Mouse (Mus musculus): ENCODE results near the gene Pygo1. TPM values are rescaled to one million over a fixed set of nuclear protein-coding genes. Genes with fewer than 3 reads are reported as not detected.

Gene Pygo1
- polyA plus RNA-seq, 1 experiment, result 0.04 TPM

DNA sequence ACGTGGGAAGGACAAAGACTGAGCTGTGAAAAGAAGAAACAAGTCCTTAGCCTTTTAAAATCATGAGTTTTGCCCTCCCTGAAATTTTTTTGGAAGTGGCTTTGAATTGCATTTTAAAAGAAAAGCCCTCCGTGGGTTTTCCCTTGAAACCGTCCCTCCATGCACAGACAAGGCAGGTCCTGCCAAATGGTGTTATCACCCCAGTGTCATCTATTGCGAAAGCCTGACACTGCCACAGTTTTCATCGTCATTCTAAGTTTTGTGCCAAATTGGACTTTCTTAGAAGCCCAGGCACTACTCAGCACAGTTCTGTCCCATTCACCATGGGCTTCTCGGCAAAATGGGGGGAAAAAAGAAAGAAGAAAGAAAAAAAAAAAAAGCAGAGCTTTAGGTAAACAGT lies 11.9 kb upstream of the Pygo1 start:
- H3K4me3 ChIP-seq (ENCODE audit: insufficient read depth, poor library complexity, severe bottlenecking), result no peak overlapping the region
- H3K36me3 ChIP-seq (ENCODE audit: control insufficient read depth, insufficient read depth), result no peaks in the 10 kb centered on the region
- no peak overlapping the region for H3ac ChIP-seq (ENCODE audit: control insufficient read depth, insufficient read length, low read depth)
- TF ChIP-seq FOSL1 (IDR thresholded peaks at IDR 0.05; ENCODE audit: insufficient read depth, low read length, poor library complexity, severe bottlenecking) (no peak), CEBPB (IDR thresholded peaks at IDR 0.05; ENCODE audit: low read depth) (peak; percentile 20), MAX (IDR thresholded peaks at IDR 0.05) (no peak), MYOG (IDR thresholded peaks at IDR 0.05; ENCODE audit: control insufficient read depth, extremely low read depth, insufficient read length) (no peak)
- H3K79me3 ChIP-seq (ENCODE audit: low read depth), result no peaks in the 10 kb centered on the region
- no peaks in the 10 kb centered on the region for H3K79me2 ChIP-seq (ENCODE audit: control insufficient read depth, insufficient read depth)
- no peaks in the 10 kb centered on the region for H3K27me3 ChIP-seq (ENCODE audit: control insufficient read depth, insufficient read depth, insufficient read length)

GRCm38 (mm10) chr9:72915728-72916127 lies 9.7 kb upstream of the Pygo1 start:
- no peaks in the 10 kb centered on the region for H3K36me3 ChIP-seq (ENCODE audit: control insufficient read depth, insufficient read depth)
- no peak for TF ChIP-seq MYOG (IDR thresholded peaks at IDR 0.05; ENCODE audit: control insufficient read depth, extremely low read depth, insufficient read length)
- no peak for TF ChIP-seq MAX (IDR thresholded peaks at IDR 0.05)
- TF ChIP-seq CEBPB (IDR thresholded peaks at IDR 0.05; ENCODE audit: low read depth), result no peak
- peaks cover 4% of the 10 kb centered on the region for H3K27me3 ChIP-seq (ENCODE audit: control insufficient read depth, insufficient read depth, insufficient read length)
- no peaks in the 10 kb centered on the region for H3K79me3 ChIP-seq (ENCODE audit: low read depth)
- H3K79me2 ChIP-seq (ENCODE audit: control insufficient read depth, insufficient read depth), result no peaks in the 10 kb centered on the region
- H3ac ChIP-seq (ENCODE audit: control insufficient read depth, insufficient read length, low read depth), result no peak overlapping the region
- no peak overlapping the region for H3K4me3 ChIP-seq (ENCODE audit: insufficient read depth, poor library complexity, severe bottlenecking)

GRCm38 (mm10) chr9:72923068-72923467 lies 2.4 kb upstream of the Pygo1 start:
- Histone ChIP-seq H3ac (ENCODE audit: control insufficient read depth, insufficient read length, low read depth) (no peak overlapping the region), H3K79me2 (ENCODE audit: control insufficient read depth, insufficient read depth) (no peaks in the 10 kb centered on the region), H3K79me3 (ENCODE audit: low read depth) (no peaks in the 10 kb centered on the region), H3K27me3 (ENCODE audit: control insufficient read depth, insufficient read depth, insufficient read length) (peaks cover 58% of the 10 kb centered on the region), H3K4me3 (ENCODE audit: insufficient read depth, poor library complexity, severe bottlenecking) (no peak overlapping the region), H3K36me3 (ENCODE audit: control insufficient read depth, insufficient read depth) (no peaks in the 10 kb centered on the region)
- no peak for TF ChIP-seq MYOD1 (IDR thresholded peaks at IDR 0.05; ENCODE audit: control insufficient read depth, insufficient read length, low read depth)
- no peak for TF ChIP-seq MYOG (IDR thresholded peaks at IDR 0.05; ENCODE audit: control insufficient read depth, extremely low read depth, insufficient read length)
- TF ChIP-seq FOSL1 (IDR thresholded peaks at IDR 0.05; ENCODE audit: insufficient read depth, low read length, poor library complexity, severe bottlenecking), result no peak
- no peak for TF ChIP-seq USF1 (IDR thresholded peaks at IDR 0.05; ENCODE audit: low read depth)
- TF ChIP-seq MAX (IDR thresholded peaks at IDR 0.05), result no peak
- no peak for TF ChIP-seq CTCF (IDR thresholded peaks at IDR 0.05; ENCODE audit: control insufficient read depth, insufficient read depth, insufficient read length)
- no peak for TF ChIP-seq CEBPB (IDR thresholded peaks at IDR 0.05; ENCODE audit: low read depth)

- no peaks in the 10 kb centered on the region for H3K79me2 ChIP-seq (ENCODE audit: control insufficient read depth, insufficient read depth)
- peaks cover 67% of the 10 kb centered on the region for H3K27me3 ChIP-seq (ENCODE audit: control insufficient read depth, insufficient read depth, insufficient read length)
- TF ChIP-seq MYOD1 (IDR thresholded peaks at IDR 0.05; ENCODE audit: control insufficient read depth, insufficient read length, low read depth) (no peak), MAX (IDR thresholded peaks at IDR 0.05) (no peak), CEBPB (IDR thresholded peaks at IDR 0.05; ENCODE audit: low read depth) (no peak), CTCF (IDR thresholded peaks at IDR 0.05; ENCODE audit: control insufficient read depth, insufficient read depth, insufficient read length) (no peak), MYOG (IDR thresholded peaks at IDR 0.05; ENCODE audit: control insufficient read depth, extremely low read depth, insufficient read length) (no peak), FOSL1 (IDR thresholded peaks at IDR 0.05; ENCODE audit: insufficient read depth, low read length, poor library complexity, severe bottlenecking) (no peak)
- H3K36me3 ChIP-seq (ENCODE audit: control insufficient read depth, insufficient read depth), result no peaks in the 10 kb centered on the region
- no peaks in the 10 kb centered on the region for H3K79me3 ChIP-seq (ENCODE audit: low read depth)
- H3K4me3 ChIP-seq (ENCODE audit: insufficient read depth, poor library complexity, severe bottlenecking), result no peak overlapping the region
- H3ac ChIP-seq (ENCODE audit: control insufficient read depth, insufficient read length, low read depth), result peak overlapping the region; percentile 20
These were observed 452 bp downstream of the Pygo1 start for GRCm38 (mm10) chr9:72925935-72926258.

GRCm38 (mm10) chr9:72931166-72931790 lies 5.8 kb downstream of the Pygo1 start:
- H3K27me3 ChIP-seq (ENCODE audit: control insufficient read depth, insufficient read depth, insufficient read length), result peaks cover 31% of the 10 kb centered on the region
- no peak overlapping the region for H3K4me3 ChIP-seq (ENCODE audit: insufficient read depth, poor library complexity, severe bottlenecking)
- H3K36me3 ChIP-seq (ENCODE audit: control insufficient read depth, insufficient read depth), result no peaks in the 10 kb centered on the region
- no peaks in the 10 kb centered on the region for H3K79me3 ChIP-seq (ENCODE audit: low read depth)
- no peaks in the 10 kb centered on the region for H3K79me2 ChIP-seq (ENCODE audit: control insufficient read depth, insufficient read depth)
- TF ChIP-seq MAX (IDR thresholded peaks at IDR 0.05), result no peak
- no peak for TF ChIP-seq USF1 (IDR thresholded peaks at IDR 0.05; ENCODE audit: low read depth)
- no peak for TF ChIP-seq CEBPB (IDR thresholded peaks at IDR 0.05; ENCODE audit: low read depth)
- TF ChIP-seq MYOD1 (IDR thresholded peaks at IDR 0.05; ENCODE audit: control insufficient read depth, insufficient read length, low read depth), result no peak
- TF ChIP-seq CTCF (IDR thresholded peaks at IDR 0.05; ENCODE audit: control insufficient read depth, insufficient read depth, insufficient read length), result no peak
- TF ChIP-seq FOSL1 (IDR thresholded peaks at IDR 0.05; ENCODE audit: insufficient read depth, low read length, poor library complexity, severe bottlenecking), result no peak
- no peak for TF ChIP-seq MYOG (IDR thresholded peaks at IDR 0.05; ENCODE audit: control insufficient read depth, extremely low read depth, insufficient read length)
- H3ac ChIP-seq (ENCODE audit: control insufficient read depth, insufficient read length, low read depth), result no peak overlapping the region

- H3K27me3 ChIP-seq (ENCODE audit: control insufficient read depth, insufficient read depth, insufficient read length), result peaks cover 6% of the 10 kb centered on the region
- no peaks in the 10 kb centered on the region for H3K79me3 ChIP-seq (ENCODE audit: low read depth)
These were observed 9.9 kb downstream of the Pygo1 start for GRCm38 (mm10) chr9:72935309-72935708.

More at GRCm38 (mm10) chr9:72935309-72935708, 9.9 kb downstream of the Pygo1 start:
- no peaks in the 10 kb centered on the region for H3K79me2 ChIP-seq (ENCODE audit: control insufficient read depth, insufficient read depth)
- no peak overlapping the region for H3K4me3 ChIP-seq (ENCODE audit: insufficient read depth, poor library complexity, severe bottlenecking)
- H3ac ChIP-seq (ENCODE audit: control insufficient read depth, insufficient read length, low read depth), result no peak overlapping the region
- H3K36me3 ChIP-seq (ENCODE audit: control insufficient read depth, insufficient read depth), result no peaks in the 10 kb centered on the region
- no peak for TF ChIP-seq MYOD1 (IDR thresholded peaks at IDR 0.05; ENCODE audit: control insufficient read depth, insufficient read length, low read depth)
- no peak for TF ChIP-seq MYOG (IDR thresholded peaks at IDR 0.05; ENCODE audit: control insufficient read depth, extremely low read depth, insufficient read length)
- TF ChIP-seq CEBPB (IDR thresholded peaks at IDR 0.05; ENCODE audit: low read depth), result no peak
- TF ChIP-seq FOSL1 (IDR thresholded peaks at IDR 0.05; ENCODE audit: insufficient read depth, low read length, poor library complexity, severe bottlenecking), result no peak
- TF ChIP-seq USF1 (IDR thresholded peaks at IDR 0.05; ENCODE audit: low read depth), result no peak
- TF ChIP-seq CTCF (IDR thresholded peaks at IDR 0.05; ENCODE audit: control insufficient read depth, insufficient read depth, insufficient read length), result no peak
- no peak for TF ChIP-seq MAX (IDR thresholded peaks at IDR 0.05)

Measured in C2C12 (cell line).